Mouse (Mus musculus) MEL (cell line): ENCODE measurements at regions not wholly inside any gene's neighbourhood (a gene's known extent, or its start where the extent isn't known, plus 50 kb on each side); places are given as distances from the start of the nearest gene placed in this dataset.

ENCODE experiments used
- DNase-seq: peaks from one replicate; pipeline ENCODE4 v3.0.0; 2011; ENCODE audit warnings: low read depth, low spot score
- H3K27ac ChIP-seq: 2 replicates; pipeline ENCODE4 v1.5.1; 2012; ENCODE audit warnings: low read depth, mild to moderate bottlenecking, control low read depth, low read length, moderate library complexity; ENCODE audit not compliant: control insufficient read depth
- H3K27me3 ChIP-seq, 2 experiments: fragments of 150-350 bp in 1 of 2; sonication (generic) in 1 of 2; 2 replicates each; pipeline ENCODE4 v1.6.1; 2012; ENCODE audit warnings: low read length in 2 of 2, mild to moderate bottlenecking in 2 of 2, improper control_type of control experiment in 1 of 2, moderate library complexity in 1 of 2; ENCODE audit not compliant: insufficient read depth in 2 of 2, control insufficient read depth in 1 of 2
- H3K36me3 ChIP-seq, 2 experiments: 2 replicates each; pipeline ENCODE4 v1.6.1; 2012 to 2014; ENCODE audit warnings: low read length in 2 of 2, improper control_type of control experiment in 1 of 2, inconsistent platforms in 1 of 2, mild to moderate bottlenecking in 1 of 2; ENCODE audit not compliant: insufficient read depth in 2 of 2, control insufficient read depth in 1 of 2
- H3K4me1 ChIP-seq, 2 experiments: fragments of 150-350 bp in 1 of 2; sonication (generic) in 1 of 2; 2 replicates each; pipeline ENCODE4 v1.6.1; 2012; ENCODE audit warnings: low read length in 2 of 2, improper control_type of control experiment in 1 of 2, mild to moderate bottlenecking in 1 of 2; ENCODE audit not compliant: insufficient read depth in 2 of 2, control insufficient read depth in 1 of 2
- H3K4me3 ChIP-seq, 2 experiments: fragments of 150-350 bp in 1 of 2; sonication (generic) in 1 of 2; 2 replicates each; pipeline ENCODE4 v1.5.1; 2012; ENCODE audit warnings: low read depth in 2 of 2, low read length in 2 of 2, mild to moderate bottlenecking in 2 of 2, moderate library complexity in 2 of 2, control low read depth in 1 of 2, improper control_type of control experiment in 1 of 2; ENCODE audit not compliant: control insufficient read depth in 1 of 2, insufficient read depth in 1 of 2
- H3K79me2 ChIP-seq: 2 replicates; pipeline ENCODE4 v1.6.1; 2012; ENCODE audit warnings: mild to moderate bottlenecking, low read length, moderate library complexity; ENCODE audit not compliant: control insufficient read depth, poor library complexity, insufficient read depth
- H3K9ac ChIP-seq: 2 replicates; pipeline ENCODE4 v1.6.1; 2012; ENCODE audit warnings: low read depth, mild to moderate bottlenecking, control low read depth, low read length, moderate library complexity; ENCODE audit not compliant: control insufficient read depth, poor library complexity, severe bottlenecking
- H3K9me3 ChIP-seq: fragments of 150-350 bp; sonication (generic); replicated peaks from 2 replicates; pipeline ENCODE4 v1.6.1; 2012; ENCODE audit warnings: mild to moderate bottlenecking, low read length, improper control_type of control experiment, moderate library complexity; ENCODE audit not compliant: insufficient read depth
- BHLHE40 ChIP-seq: IDR thresholded peaks from 2 replicates; pipeline ENCODE4 v1.6.1; 2012; ENCODE audit warnings: low read depth, mild to moderate bottlenecking, inconsistent platforms, low read length, improper control_type of control experiment, borderline replicate concordance
- CHD1 ChIP-seq: IDR thresholded peaks from 2 replicates; pipeline ENCODE4 v1.6.1; 2012; ENCODE audit warnings: low read depth, mild to moderate bottlenecking, inconsistent platforms, low read length, improper control_type of control experiment
- CHD2 ChIP-seq: IDR thresholded peaks from 2 replicates; pipeline ENCODE4 v1.6.1; 2011; ENCODE audit warnings: low read length, improper control_type of control experiment
- E2F4 ChIP-seq: IDR thresholded peaks from 2 replicates; pipeline ENCODE4 v1.6.1; 2011; ENCODE audit warnings: low read depth, low read length, improper control_type of control experiment, borderline replicate concordance
- ELF1 ChIP-seq: IDR thresholded peaks from 2 replicates; pipeline ENCODE4 v1.6.1; 2014; ENCODE audit warnings: low read depth, mild to moderate bottlenecking, inconsistent platforms, low read length, improper control_type of control experiment, moderate library complexity
- GABPA ChIP-seq: IDR thresholded peaks from 2 replicates; pipeline ENCODE4 v1.6.1; 2012; ENCODE audit warnings: low read depth, mild to moderate bottlenecking, inconsistent platforms, low read length, improper control_type of control experiment, moderate library complexity
- GATA1 ChIP-seq: IDR thresholded peaks from 2 replicates; pipeline ENCODE4 v1.6.1; 2011; ENCODE audit warnings: low read depth, low read length, improper control_type of control experiment
- JUND ChIP-seq: IDR thresholded peaks from 2 replicates; pipeline ENCODE4 v1.6.1; 2011; ENCODE audit warnings: low read depth, mild to moderate bottlenecking, improper control_type of control experiment, low read length
- MAX ChIP-seq: IDR thresholded peaks from 2 replicates; pipeline ENCODE4 v1.6.1; 2011; ENCODE audit warnings: low read length, improper control_type of control experiment
- MAZ ChIP-seq: IDR thresholded peaks from 2 replicates; pipeline ENCODE4 v1.6.1; 2012; ENCODE audit warnings: low read depth, mild to moderate bottlenecking, inconsistent platforms, low read length, improper control_type of control experiment
- MXI1 ChIP-seq: IDR thresholded peaks from 2 replicates; pipeline ENCODE4 v1.6.1; 2011; ENCODE audit warnings: mild to moderate bottlenecking, low read depth, low read length, improper control_type of control experiment
- MYB ChIP-seq: IDR thresholded peaks from 2 replicates; pipeline ENCODE4 v1.6.1; 2011; ENCODE audit warnings: mild to moderate bottlenecking, low read depth, low read length, improper control_type of control experiment
- MYC ChIP-seq: IDR thresholded peaks from 2 replicates; pipeline ENCODE4 v1.6.1; 2011; ENCODE audit warnings: low read depth, mild to moderate bottlenecking, low read length, improper control_type of control experiment, moderate library complexity
- NRF1 ChIP-seq: IDR thresholded peaks from 2 replicates; pipeline ENCODE4 v1.6.1; 2014; ENCODE audit warnings: low read depth, mild to moderate bottlenecking, inconsistent platforms, low read length, improper control_type of control experiment, moderate library complexity; ENCODE audit not compliant: poor library complexity, insufficient read depth, severe bottlenecking
- POLR2A ChIP-seq, 2 experiments: IDR thresholded peaks; 2 replicates each; pipeline ENCODE4 v1.6.1; 2011 to 2012; ENCODE audit warnings: low read length in 2 of 2, mild to moderate bottlenecking in 2 of 2, control low read depth in 1 of 2, improper control_type of control experiment in 1 of 2, low read depth in 1 of 2, moderate library complexity in 1 of 2; ENCODE audit not compliant: control insufficient read depth in 1 of 2, insufficient read depth in 1 of 2, poor library complexity in 1 of 2
- POLR2AphosphoS2 ChIP-seq: IDR thresholded peaks from 2 replicates; pipeline ENCODE4 v1.6.1; 2011; ENCODE audit warnings: low read length, improper control_type of control experiment
- POLR2AphosphoS5 ChIP-seq: IDR thresholded peaks from 2 replicates; pipeline ENCODE4 v1.6.1; 2012; ENCODE audit warnings: low read depth, borderline replicate concordance, mild to moderate bottlenecking, inconsistent platforms, low read length, moderate library complexity, mixed read lengths
- RCOR1 ChIP-seq: IDR thresholded peaks from 2 replicates; pipeline ENCODE4 v1.6.1; 2012; ENCODE audit warnings: low read depth, mild to moderate bottlenecking, inconsistent platforms, low read length, improper control_type of control experiment
- SIN3A ChIP-seq: IDR thresholded peaks from 2 replicates; pipeline ENCODE4 v1.6.1; 2012; ENCODE audit warnings: low read length, improper control_type of control experiment, inconsistent platforms
- SMC3 ChIP-seq: IDR thresholded peaks from 2 replicates; pipeline ENCODE4 v1.6.1; 2011; ENCODE audit warnings: low read depth, low read length, improper control_type of control experiment
- TAL1 ChIP-seq: IDR thresholded peaks from 2 replicates; pipeline ENCODE4 v1.6.1; 2012; ENCODE audit warnings: mild to moderate bottlenecking, inconsistent platforms, low read length, moderate library complexity, mixed read lengths
- TCF12 ChIP-seq: IDR thresholded peaks from 2 replicates; pipeline ENCODE4 v1.6.1; 2014; ENCODE audit warnings: low read depth, mild to moderate bottlenecking, inconsistent platforms, low read length, improper control_type of control experiment, moderate library complexity
- ZC3H11A ChIP-seq: IDR thresholded peaks from 2 replicates; pipeline ENCODE4 v1.6.1; 2012; ENCODE audit warnings: low read depth, mild to moderate bottlenecking, inconsistent platforms, low read length, improper control_type of control experiment
- ZKSCAN1 ChIP-seq: IDR thresholded peaks from 2 replicates; pipeline ENCODE4 v1.6.1; 2012; ENCODE audit warnings: low read depth, mild to moderate bottlenecking, inconsistent platforms, low read length, improper control_type of control experiment, moderate library complexity
- ZNF384 ChIP-seq: IDR thresholded peaks from 2 replicates; pipeline ENCODE4 v1.6.1; 2012; ENCODE audit warnings: low read depth, mild to moderate bottlenecking, inconsistent platforms, low read length, improper control_type of control experiment

- Histone ChIP-seq H3K4me1 (no peaks in the 10 kb centered on the region), H3K9me3 (no peaks in the 10 kb centered on the region), H3K27ac (no peak overlapping the region), H3K27me3 (no peaks in the 10 kb centered on the region), H3K79me2 (no peaks in the 10 kb centered on the region)
- no peak for DNase-seq
- TF ChIP-seq NRF1 (no peak), CHD1 (no peak), MYB (no peak), GABPA (no peak), ZKSCAN1 (no peak)
- TF ChIP-seq, all 39 proteins: peak for 0
- H3K36me3 ChIP-seq, result no peaks in the 10 kb centered on the region
- H3K9ac ChIP-seq, result no peak overlapping the region
- no peak overlapping the region for H3K4me3 ChIP-seq
These were observed 156.1 kb upstream of the Gm10295 start for GRCm38 (mm10) chr7:71507379-71507778.

- H3K27me3 ChIP-seq, result no peaks in the 10 kb centered on the region
- H3K36me3 ChIP-seq, result no peaks in the 10 kb centered on the region
- no peak overlapping the region for H3K27ac ChIP-seq
- H3K4me3 ChIP-seq, result no peak overlapping the region
- no peak for DNase-seq
- no peaks in the 10 kb centered on the region for H3K4me1 ChIP-seq
- H3K79me2 ChIP-seq, result no peaks in the 10 kb centered on the region
- no peaks in the 10 kb centered on the region for H3K9me3 ChIP-seq
- no peak overlapping the region for H3K9ac ChIP-seq
- TF ChIP-seq GABPA (no peak), ZKSCAN1 (no peak), ELF1 (no peak), GATA1 (no peak), RCOR1 (no peak)
These were observed 149.4 kb upstream of the Gm10295 start for GRCm38 (mm10) chr7:71500719-71501118.

DNA sequence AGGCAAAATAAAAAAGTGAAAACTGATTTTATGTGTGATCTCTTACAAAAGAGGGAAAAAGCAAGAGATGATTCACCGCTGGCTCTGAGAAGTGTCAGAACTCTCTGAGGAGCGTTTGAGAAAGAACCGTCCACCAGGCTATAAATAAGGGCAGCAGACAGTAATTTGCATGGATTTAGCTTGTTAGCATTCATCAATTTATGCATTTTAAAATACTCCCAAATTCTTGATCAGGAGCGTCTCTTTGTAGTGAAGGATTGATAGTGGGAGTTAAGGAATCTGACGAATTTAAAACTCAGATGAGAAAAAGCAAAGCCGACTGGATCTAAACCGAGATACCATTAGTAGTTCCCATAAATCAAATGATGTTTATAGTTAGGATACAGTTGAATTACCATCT, 146.8 kb upstream of the Gm10295 start:
- no peak for DNase-seq
- Histone ChIP-seq H3K4me1 (no peaks in the 10 kb centered on the region), H3K9me3 (no peaks in the 10 kb centered on the region), H3K36me3 (no peaks in the 10 kb centered on the region), H3K27me3 (no peaks in the 10 kb centered on the region), H3K4me3 (no peak overlapping the region), H3K9ac (no peak overlapping the region), H3K79me2 (no peaks in the 10 kb centered on the region), H3K27ac (no peak overlapping the region)
- TF ChIP-seq ZC3H11A, result no peak
- no peak for TF ChIP-seq MYC
- no peak for TF ChIP-seq SMC3
- no peak for TF ChIP-seq TAL1
- no peak for TF ChIP-seq POLR2AphosphoS2
- TF ChIP-seq JUND, result no peak
- no peak for TF ChIP-seq SIN3A
- no peak for TF ChIP-seq POLR2AphosphoS5
- TF ChIP-seq ZKSCAN1, result no peak
- no peak for TF ChIP-seq MAX
- TF ChIP-seq MAZ, result no peak
- no peak for TF ChIP-seq CHD1
- TF ChIP-seq ZNF384, result no peak
- no peak for TF ChIP-seq MYB
- TF ChIP-seq BHLHE40, result no peak
- no peak for TF ChIP-seq E2F4
- no peak for TF ChIP-seq MXI1
- no peak for TF ChIP-seq POLR2A (IDR thresholded peaks at IDR 0.05; ENCODE audit: control insufficient read depth in 1 of 2, insufficient read depth in 1 of 2, low read depth in 1 of 2, low read length in 2 of 2, poor library complexity in 1 of 2)
- no peak for TF ChIP-seq CHD2
- no peak for TF ChIP-seq TCF12
